Mouse (Mus musculus) E14TG2a.4 (cell line): Measurements from ENCODE around the gene App.

ENCODE experiments used
- H3K27me3 ChIP-seq: 2 replicates; pipeline ENCODE4 v1.6.1; 2014; ENCODE audit warnings: low read length, control low read depth; ENCODE audit not compliant: insufficient read depth
- H3K36me3 ChIP-seq: 2 replicates; pipeline ENCODE4 v1.6.1; 2014; ENCODE audit warnings: low read length, control low read depth; ENCODE audit not compliant: insufficient read depth
- H3K4me1 ChIP-seq: replicated peaks from 2 replicates; pipeline ENCODE4 v1.6.1; 2014; ENCODE audit warnings: low read depth, low read length, control low read depth
- H3K4me3 ChIP-seq: replicated peaks from 2 replicates; pipeline ENCODE4 v1.5.1; 2014; ENCODE audit warnings: mild to moderate bottlenecking, low read length
- H3K9me3 ChIP-seq: 2 replicates; pipeline ENCODE4 v1.6.1; 2014; ENCODE audit warnings: low read length, control low read depth
- CTCF ChIP-seq: conservative IDR thresholded peaks from 2 replicates; pipeline ENCODE4 v1.5.1; 2014; ENCODE audit warnings: low read length
- NANOG ChIP-seq: IDR thresholded peaks from 2 replicates; pipeline ENCODE4 v1.6.1; 2014; ENCODE audit warnings: borderline replicate concordance, low read length, mixed read lengths
- POU5F1 ChIP-seq: IDR thresholded peaks from 2 replicates; pipeline ENCODE4 v1.6.1; 2014; ENCODE audit warnings: low read length, borderline replicate concordance

The App gene

GRCm38 (mm10) chr16:84985340-84985739 lies 188.2 kb downstream of the App start:
- TF ChIP-seq POU5F1 = no peak
- no peak for TF ChIP-seq CTCF
- no peak for TF ChIP-seq NANOG
- Histone ChIP-seq H3K4me1 (no peaks in the 10 kb centered on the region), H3K4me3 (no peak overlapping the region), H3K9me3 (no peaks in the 10 kb centered on the region), H3K36me3 (no peaks in the 10 kb centered on the region), H3K27me3 (no peaks in the 10 kb centered on the region)

- TF ChIP-seq POU5F1 (no peak), NANOG (no peak), CTCF (no peak)
- no peaks in the 10 kb centered on the region for H3K27me3 ChIP-seq
These were observed 190.1 kb downstream of the App start for GRCm38 (mm10) chr16:84983428-84983827.

GRCm38 (mm10) chr16:84982589-84982988 lies 191.0 kb downstream of the App start:
- Histone ChIP-seq H3K4me3 (no peak overlapping the region), H3K4me1 (no peaks in the 10 kb centered on the region), H3K9me3 (no peaks in the 10 kb centered on the region), H3K36me3 (no peaks in the 10 kb centered on the region), H3K27me3 (no peaks in the 10 kb centered on the region)
- no peak for TF ChIP-seq NANOG
- TF ChIP-seq POU5F1 = no peak
- no peak for TF ChIP-seq CTCF

More at GRCm38 (mm10) chr16:84983428-84983827, 190.1 kb downstream of the App start:
- no peaks in the 10 kb centered on the region for H3K4me1 ChIP-seq
- no peak overlapping the region for H3K4me3 ChIP-seq
- H3K9me3 ChIP-seq = no peaks in the 10 kb centered on the region
- H3K36me3 ChIP-seq = no peaks in the 10 kb centered on the region

GRCm38 (mm10) chr16:84978589-84978988 lies 195.0 kb downstream of the App start:
- Histone ChIP-seq H3K36me3 (no peaks in the 10 kb centered on the region), H3K27me3 (no peaks in the 10 kb centered on the region), H3K4me1 (no peaks in the 10 kb centered on the region), H3K4me3 (no peak overlapping the region), H3K9me3 (no peaks in the 10 kb centered on the region)
- TF ChIP-seq POU5F1 (no peak), CTCF (no peak), NANOG (no peak)

- H3K9me3 ChIP-seq = no peaks in the 10 kb centered on the region
These were observed 199.4 kb downstream of the App start for GRCm38 (mm10) chr16:84974176-84974518.

GRCm38 (mm10) chr16:84973446-84974175 lies 200.0 kb downstream of the App start:
- no peaks in the 10 kb centered on the region for H3K27me3 ChIP-seq
- no peak overlapping the region for H3K4me3 ChIP-seq
- H3K9me3 ChIP-seq = no peaks in the 10 kb centered on the region
- H3K4me1 ChIP-seq = peaks cover 3% of the 10 kb centered on the region; the same call in 1 of the 2 replicates
- TF ChIP-seq NANOG (no peak), CTCF (no peak), POU5F1 (no peak)
- no peaks in the 10 kb centered on the region for H3K36me3 ChIP-seq

More at GRCm38 (mm10) chr16:84974176-84974518, 199.4 kb downstream of the App start:
- H3K36me3 ChIP-seq = no peaks in the 10 kb centered on the region
- TF ChIP-seq CTCF (no peak), POU5F1 (no peak), NANOG (no peak)
- no peak overlapping the region for H3K4me3 ChIP-seq
- no peaks in the 10 kb centered on the region for H3K27me3 ChIP-seq
- peaks cover 3% of the 10 kb centered on the region; the same call in 1 of the 2 replicates for H3K4me1 ChIP-seq

- peaks cover 3% of the 10 kb centered on the region; the same call in 1 of the 2 replicates for H3K4me1 ChIP-seq
- H3K4me3 ChIP-seq = no peak overlapping the region
- no peak for TF ChIP-seq POU5F1
- no peak for TF ChIP-seq NANOG
- TF ChIP-seq CTCF = no peak
- H3K27me3 ChIP-seq = no peaks in the 10 kb centered on the region
- H3K36me3 ChIP-seq = no peaks in the 10 kb centered on the region
- no peaks in the 10 kb centered on the region for H3K9me3 ChIP-seq
These were observed 201.8 kb downstream of the App start for GRCm38 (mm10) chr16:84971535-84972330.

GRCm38 (mm10) chr16:84969026-84969425 lies 204.5 kb downstream of the App start:
- H3K27me3 ChIP-seq = no peaks in the 10 kb centered on the region
- no peaks in the 10 kb centered on the region for H3K9me3 ChIP-seq
- TF ChIP-seq POU5F1 (no peak), CTCF (no peak), NANOG (no peak)
- H3K36me3 ChIP-seq = no peaks in the 10 kb centered on the region
- no peak overlapping the region for H3K4me3 ChIP-seq
- H3K4me1 ChIP-seq = peaks cover 3% of the 10 kb centered on the region; the same call in 1 of the 2 replicates

GRCm38 (mm10) chr16:84966983-84967382 lies 206.6 kb downstream of the App start:
- Histone ChIP-seq H3K9me3 (no peaks in the 10 kb centered on the region), H3K4me3 (no peak overlapping the region)
- TF ChIP-seq CTCF = no peak
- no peak for TF ChIP-seq NANOG
- TF ChIP-seq POU5F1 = no peak

More at GRCm38 (mm10) chr16:84966983-84967382, 206.6 kb downstream of the App start:
- H3K4me1 ChIP-seq = peaks cover 5% of the 10 kb centered on the region; the same call in 1 of the 2 replicates
- H3K27me3 ChIP-seq = no peaks in the 10 kb centered on the region
- no peaks in the 10 kb centered on the region for H3K36me3 ChIP-seq
